Mouse (Mus musculus): Measurements from ENCODE around the gene Atp5b.
"Not testable (repeated sequence)": the region's sequence is repeated elsewhere in the genome, so short reads cannot be mapped to it uniquely, and the experiment has no call there.

The Atp5b gene

DNA sequence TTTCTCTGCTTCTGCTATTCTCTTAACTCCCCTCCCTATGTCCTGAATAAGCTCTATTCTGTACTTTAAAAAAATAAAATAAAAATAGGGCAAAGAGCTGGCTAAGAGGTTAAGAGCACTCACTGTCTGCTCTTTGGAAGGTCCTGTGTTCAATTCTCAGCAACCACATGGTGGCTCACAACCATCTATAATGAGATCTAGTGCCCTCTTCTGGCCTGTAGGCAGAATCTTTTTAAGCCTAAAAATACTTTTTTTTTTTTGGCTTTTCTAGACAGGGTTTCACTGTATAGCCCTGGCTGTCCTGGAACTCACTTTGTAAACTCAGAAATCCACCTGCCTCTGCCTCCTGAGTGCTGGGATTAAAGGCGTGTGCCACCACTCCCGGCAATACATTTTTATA lies 12.6 kb upstream of the Atp5b start:
- DNase-seq, result not testable (repeated sequence)

- DNase-seq, result not testable (repeated sequence)
Measured at GRCm38 (mm10) chr10:128078269-128078668, 4.8 kb upstream of the Atp5b start.

DNA sequence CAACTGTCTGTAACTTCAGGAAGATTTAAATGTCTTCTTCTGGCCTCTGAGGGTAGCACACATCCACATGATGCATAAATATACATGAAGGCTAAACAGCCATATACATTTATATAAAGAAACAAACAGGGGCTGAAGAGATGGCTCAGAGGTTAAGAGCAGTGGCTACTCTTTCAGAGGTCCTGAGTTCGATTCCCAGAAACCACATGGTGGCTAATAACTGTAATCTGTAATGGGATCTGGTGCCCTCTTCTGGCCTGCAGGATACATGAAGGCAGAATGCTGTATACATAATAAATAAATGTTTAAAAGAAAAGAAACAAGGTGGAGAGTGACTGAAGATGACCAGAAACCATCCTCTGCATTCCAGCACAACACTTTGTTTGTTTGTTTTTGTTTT lies 2.6 kb upstream of the Atp5b start:
- DNase-seq, result peak in 1 of 2 experiments; percentile 68

DNA sequence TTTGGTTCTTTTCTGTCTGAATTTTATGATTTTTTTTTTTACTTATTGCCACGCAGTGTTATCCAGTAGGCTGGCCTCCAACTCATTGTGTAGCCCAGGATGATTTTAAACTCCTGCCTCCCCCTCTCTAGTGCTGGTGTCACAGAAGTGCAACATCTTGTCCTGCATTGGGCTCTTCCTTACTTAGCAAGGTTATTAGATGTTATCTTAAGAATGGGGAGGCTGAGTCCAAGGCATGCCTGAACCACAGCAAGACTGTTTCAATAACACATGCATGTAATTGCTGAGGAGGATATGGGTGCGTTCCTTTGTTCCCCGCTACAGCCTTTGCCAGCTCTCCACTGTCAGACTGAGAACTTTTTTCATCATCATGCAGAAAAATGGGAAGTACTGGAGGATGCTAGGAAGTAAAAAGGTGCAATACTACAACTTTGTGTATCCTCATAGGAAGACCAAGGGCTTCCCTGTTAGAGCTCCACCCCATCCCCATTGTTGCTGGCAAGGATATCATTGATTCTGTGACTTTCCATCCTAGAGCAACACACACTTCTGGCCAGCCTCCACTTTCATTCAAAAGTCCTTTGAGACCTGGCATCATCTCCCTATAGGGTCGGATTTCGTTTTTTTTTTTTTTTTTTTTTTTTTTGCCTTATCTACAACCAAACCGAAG lies 1.1 kb upstream of the Atp5b start:
- peak in 1 of 2 experiments; percentile 25 for DNase-seq

- no peak for DNase-seq
Measured at GRCm38 (mm10) chr10:128082477-128082808, 630 bp upstream of the Atp5b start.

DNA sequence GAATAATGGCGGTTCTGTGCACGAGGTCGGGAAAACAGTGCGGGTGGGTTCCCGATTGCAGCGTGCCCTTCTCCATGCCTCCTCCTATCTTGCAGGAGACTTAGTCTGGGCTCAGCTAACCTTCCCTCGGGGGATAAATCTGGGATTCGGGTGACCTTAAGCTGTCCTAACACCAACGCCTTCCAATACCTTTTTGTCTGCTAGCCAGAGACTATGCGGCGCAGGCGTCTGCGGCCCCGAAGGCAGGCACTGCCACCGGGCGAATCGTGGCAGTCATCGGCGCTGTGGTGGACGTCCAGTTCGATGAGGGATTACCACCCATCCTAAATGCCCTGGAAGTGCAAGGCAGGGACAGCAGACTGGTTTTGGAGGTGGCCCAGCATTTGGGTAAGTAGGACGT lies 615 bp downstream of the Atp5b start:
- peak in 1 of 2 experiments; percentile 38 for DNase-seq

DNA sequence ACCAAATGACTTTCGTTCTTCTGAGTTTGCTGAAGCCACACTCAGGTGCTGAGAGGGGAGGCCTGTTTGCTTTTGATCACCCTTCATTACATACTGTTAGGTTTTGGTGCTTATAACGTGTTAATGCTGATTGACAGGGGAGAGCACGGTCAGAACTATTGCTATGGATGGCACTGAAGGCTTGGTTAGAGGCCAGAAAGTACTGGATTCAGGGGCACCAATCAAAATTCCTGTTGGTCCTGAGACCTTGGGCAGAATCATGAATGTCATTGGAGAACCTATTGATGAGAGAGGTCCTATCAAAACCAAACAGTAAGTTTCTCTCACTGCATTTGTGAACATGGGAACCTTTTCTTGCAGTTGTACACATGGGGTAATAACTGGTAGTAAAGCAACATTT lies 1.1 kb downstream of the Atp5b start:
- DNase-seq, result peak in 1 of 2 experiments; percentile 16

- DNase-seq, result peak in 1 of 2 experiments; percentile 54
Measured at GRCm38 (mm10) chr10:128086391-128086790, 3.3 kb downstream of the Atp5b start.

- not testable (repeated sequence) for DNase-seq
Measured at GRCm38 (mm10) chr10:128087216-128087615, 4.1 kb downstream of the Atp5b start.

DNA sequence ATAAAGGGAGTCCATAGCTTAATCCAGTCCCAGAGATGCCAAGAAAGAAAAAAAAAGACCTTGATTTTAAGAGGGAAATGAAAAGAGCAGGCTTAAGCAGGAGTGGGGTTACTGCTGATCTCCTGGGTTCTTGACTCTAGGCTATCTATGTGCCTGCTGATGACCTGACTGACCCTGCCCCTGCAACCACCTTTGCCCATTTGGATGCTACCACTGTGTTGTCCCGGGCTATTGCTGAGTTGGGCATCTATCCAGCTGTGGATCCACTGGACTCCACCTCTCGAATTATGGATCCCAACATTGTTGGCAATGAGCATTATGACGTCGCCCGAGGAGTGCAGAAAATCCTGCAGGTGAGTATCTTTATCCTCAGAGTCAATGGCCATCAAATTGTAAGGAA lies 5.1 kb downstream of the Atp5b start:
- peak in 1 of 2 experiments; percentile 30 for DNase-seq

- no peak for DNase-seq
Measured at GRCm38 (mm10) chr10:128089842-128090241, 6.8 kb downstream of the Atp5b start.

DNA sequence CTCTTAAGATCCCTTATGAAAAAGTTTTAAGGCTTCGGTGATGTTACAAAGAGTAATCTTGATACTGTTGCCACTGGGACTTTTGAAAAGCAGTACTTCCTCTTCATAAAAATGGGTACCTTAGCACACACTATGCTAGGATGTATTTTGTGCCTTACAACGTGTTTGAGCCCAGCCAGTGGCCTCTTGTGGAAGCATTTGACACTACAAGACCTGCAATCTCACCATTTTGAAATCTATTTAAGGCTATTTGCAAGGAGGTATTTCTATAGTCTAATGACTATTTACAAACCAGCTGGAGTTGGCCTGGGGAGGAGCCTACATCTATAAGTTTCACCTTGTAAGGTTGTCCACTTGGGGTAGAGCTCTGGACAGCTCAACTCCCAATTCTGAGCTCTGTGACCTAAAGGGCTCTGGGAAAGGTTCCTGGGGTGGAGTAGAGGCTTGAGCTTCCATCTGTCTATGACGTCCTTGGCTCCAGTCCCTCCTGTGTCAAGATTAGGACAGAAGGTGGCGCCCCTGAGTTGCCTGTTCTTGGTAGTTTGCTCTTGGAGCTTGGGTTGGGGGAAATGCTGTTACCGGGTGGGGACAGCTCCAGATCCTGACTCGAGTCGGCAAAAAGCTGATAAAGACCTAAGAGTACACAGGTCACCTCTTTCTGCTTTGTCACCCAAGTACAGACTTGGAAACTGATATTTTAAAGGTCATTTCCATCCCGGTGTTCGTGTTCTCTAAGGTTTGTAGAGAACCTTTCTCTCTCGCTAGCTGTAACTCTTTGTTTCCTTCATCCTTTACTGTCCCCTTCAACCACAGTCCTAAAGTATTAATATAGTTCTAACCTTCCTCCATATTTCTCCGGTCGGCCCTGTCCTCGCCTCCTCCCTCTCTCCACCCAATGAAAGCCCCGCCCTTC lies 7.8 kb downstream of the Atp5b start:
- peak; percentile 92 to 93 for DNase-seq

GRCm38 (mm10) chr10:128091564-128092505 lies 8.8 kb downstream of the Atp5b start, which contains the start of gene Baz2a:
TSS of gene Baz2a (plus strand) at chr10:128091577.
- DNase-seq, result peak; percentile 77 to 84

DNA sequence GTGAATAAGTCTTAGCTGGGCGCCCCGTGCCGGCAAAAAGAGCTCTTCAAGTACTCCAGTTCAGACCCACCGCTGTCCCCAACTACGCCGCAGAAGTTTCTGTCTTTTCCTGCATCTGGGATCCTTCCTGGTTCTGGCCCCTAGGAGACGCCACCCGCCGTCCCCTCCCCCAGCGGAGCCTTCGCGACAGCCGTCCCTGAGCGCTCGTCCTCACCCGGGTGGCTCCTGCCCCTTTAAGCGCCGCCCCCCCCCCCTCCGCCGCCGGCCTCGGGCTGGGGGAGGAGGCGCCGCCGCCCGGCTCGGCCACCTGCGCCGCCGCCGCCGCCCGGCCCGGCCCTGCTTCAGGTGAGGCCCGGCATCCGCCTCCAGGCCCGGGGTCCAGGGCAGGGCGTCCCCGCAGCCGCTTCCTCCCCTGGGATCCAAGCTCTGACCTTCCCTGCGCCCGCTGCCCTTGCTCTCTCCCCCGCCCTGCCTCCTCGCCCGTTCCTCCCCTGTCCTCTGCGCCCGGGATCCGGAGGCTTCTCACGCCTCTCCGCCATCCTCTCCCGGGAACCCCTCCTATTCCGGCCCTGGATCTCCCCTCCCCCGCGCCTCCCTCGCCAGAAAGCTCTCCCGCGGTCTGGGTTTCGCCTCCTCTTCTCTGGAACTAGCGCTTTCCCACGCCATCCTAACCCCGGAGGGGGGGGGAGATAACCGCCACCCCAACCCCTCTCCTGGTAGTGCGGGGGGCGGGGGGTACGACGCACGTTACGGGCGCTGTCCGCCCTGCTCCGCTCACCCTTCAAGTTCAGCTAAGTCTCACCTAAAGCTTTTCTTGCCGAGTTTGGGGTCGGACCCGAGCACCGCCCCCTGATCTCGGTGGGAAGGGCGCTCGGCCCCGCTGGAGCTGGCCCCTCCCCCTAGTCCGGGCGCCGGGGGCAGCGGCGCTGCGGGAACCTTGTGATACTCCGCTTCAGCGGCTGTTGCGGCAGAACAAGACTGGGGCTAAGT lies 9.7 kb downstream of the Atp5b start:
- peak; percentile 86 to 94 for DNase-seq

DNA sequence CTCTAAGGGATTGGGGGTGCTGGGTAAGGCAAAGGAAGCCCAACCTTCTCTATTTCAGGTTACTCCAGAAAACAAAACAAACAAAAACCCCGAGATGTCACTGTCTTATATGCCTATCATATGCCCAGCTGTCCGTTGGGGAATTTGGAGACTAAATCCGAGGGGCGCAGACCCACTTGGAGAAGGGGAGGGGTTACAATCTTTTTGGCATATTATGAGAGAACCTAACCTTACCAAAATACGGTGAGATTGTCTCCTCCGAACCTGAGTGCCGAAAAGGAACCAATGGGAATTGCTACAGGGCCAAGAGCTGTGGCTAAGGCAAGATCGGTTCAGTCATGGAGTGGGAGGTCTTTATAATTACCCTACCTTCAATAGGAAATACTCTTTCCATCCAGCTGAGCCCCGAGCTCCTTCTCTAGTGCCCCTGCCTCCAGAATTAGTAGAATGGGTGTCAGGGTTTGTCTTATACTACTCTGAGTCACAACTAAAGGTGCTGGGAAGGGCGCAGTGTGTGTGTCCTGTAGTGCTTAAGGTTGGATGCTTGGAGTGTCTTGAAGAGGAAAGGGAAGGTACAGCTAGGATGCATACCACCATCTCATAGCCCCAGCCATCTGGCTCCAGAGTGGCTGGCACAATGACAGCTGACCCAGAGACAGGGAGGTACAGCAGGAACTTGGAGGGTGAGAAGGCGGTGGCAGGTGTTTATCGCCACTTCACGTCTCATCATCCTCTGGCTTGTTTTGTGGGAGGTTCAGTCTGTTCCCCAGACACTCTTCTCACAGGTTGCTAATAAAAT lies 10.6 kb downstream of the Atp5b start:
- peak in 1 of 2 experiments; percentile 56 for DNase-seq

DNA sequence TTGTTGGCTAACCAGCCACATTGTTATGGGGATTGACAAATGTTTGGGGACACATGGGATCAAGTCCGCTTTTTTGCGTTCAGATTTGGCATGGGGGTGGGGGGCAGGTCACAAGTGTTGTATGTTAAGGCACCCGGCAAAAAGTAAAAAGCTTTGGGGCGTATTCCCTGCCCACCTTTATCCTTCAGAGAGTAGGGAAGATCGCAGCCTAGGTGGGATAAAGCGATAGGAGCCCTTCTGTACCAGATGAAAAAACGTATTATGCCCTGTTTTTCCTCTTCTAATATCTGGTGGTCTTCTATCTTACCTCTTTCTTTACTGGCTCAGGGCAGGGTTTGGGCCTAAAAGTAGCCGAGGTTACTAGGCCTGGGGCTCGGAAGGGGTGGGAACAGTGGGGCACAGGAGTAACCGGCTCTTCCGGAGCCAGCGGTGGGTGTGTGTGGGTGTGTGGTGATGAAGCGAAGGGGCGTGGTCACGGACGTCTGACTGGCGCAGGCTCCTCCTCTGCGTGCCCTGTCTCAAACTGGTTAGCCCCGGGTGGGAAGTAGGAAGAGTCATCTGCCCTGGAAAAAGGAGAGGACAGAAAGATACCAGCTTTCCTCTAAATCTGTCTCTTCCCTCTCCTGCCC lies 11.4 kb downstream of the Atp5b start:
- peak; percentile 97 for DNase-seq

DNA sequence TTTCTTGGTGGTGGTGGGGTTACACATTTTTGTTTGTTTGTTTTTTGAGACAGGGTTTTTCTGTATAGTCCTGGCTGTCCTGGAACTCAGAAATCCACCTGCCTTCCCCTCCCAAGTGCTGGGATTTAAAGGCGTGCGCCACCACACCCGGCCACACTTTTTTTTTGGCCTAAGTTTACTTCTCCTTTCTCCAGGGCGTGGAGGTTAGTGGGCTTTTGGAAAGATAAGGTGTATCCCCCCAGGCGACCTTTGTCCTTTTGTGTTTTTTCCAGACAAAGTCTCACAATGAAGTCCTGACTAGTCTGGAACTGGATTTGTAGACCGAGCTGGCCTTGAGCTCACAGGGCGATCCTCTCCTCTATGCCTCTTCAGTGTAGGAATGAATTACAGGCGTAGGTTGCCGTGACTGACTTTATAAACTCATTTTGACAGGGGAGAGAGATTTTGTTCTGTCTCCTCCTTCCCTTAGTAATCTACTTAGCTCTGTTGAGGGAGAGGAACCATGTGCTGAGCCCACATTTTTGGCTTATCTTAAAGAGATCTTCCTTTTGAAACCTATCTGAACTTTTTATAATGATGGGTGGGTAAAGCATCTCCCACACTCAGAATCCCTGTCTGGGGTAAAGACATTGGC lies 12.0 kb downstream of the Atp5b start:
- DNase-seq, result no peak

DNA sequence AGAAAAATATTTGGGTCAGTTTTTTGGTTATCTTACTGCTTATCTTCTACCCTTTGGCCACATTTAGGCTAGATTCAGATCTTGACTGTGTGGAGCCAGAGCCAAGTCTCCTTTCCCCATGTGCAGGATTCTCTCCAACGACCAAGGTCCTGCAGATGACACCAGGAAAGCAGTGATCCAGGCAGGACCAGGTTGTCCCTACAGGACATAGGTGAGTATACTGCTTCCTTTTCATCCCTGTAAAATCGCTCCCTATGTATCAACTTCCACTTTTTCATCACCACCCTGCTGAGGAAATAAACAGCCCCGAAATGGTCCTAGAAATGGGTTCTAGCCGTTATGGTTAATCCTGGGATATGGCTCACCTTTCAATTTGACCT lies 13.2 kb downstream of the Atp5b start:
- no peak for DNase-seq
